Mouse (Mus musculus): ENCODE data around the gene Megf6. TPM values are rescaled to one million over a fixed set of nuclear protein-coding genes. Genes with fewer than 3 reads are reported as not detected.

The Megf6 gene
- polyA plus RNA-seq, 1 experiment from 2014 or later: 14.2 TPM

- H3K27me3 ChIP-seq: no peaks in the 10 kb centered on the region
- WGBS: 60% methylated on average over 7 of the region's 7 CpGs
- no peak for ATAC-seq (replicated peaks; ENCODE audit: low FRiP score)
- H3K4me2 ChIP-seq: no peak overlapping the region
- H3K27ac ChIP-seq: no peak overlapping the region
- no peaks in the 10 kb centered on the region for H3K36me3 ChIP-seq
- peaks cover 24% of the 10 kb centered on the region for H3K4me1 ChIP-seq
- H3K4me3 ChIP-seq (replicated peaks): no peak overlapping the region
- H3K9ac ChIP-seq: no peak overlapping the region
- H3K9me3 ChIP-seq (replicated peaks): no peaks in the 10 kb centered on the region
Observed at GRCm38 (mm10) chr4:154217711-154218350, 47.3 kb downstream of the Megf6 start.

- no peak for ATAC-seq (replicated peaks; ENCODE audit: low FRiP score)
- WGBS: 67% methylated on average over 6 of the region's 6 CpGs
- Histone ChIP-seq H3K9ac (no peak overlapping the region), H3K4me2 (no peak overlapping the region), H3K9me3 (replicated peaks) (no peaks in the 10 kb centered on the region), H3K36me3 (no peaks in the 10 kb centered on the region), H3K4me3 (replicated peaks) (no peak overlapping the region), H3K27me3 (no peaks in the 10 kb centered on the region), H3K27ac (no peak overlapping the region), H3K4me1 (peaks cover 20% of the 10 kb centered on the region)
Observed at GRCm38 (mm10) chr4:154222773-154223172, 52.2 kb downstream of the Megf6 start.

- no peak overlapping the region for H3K4me3 ChIP-seq (replicated peaks)
- H3K4me1 ChIP-seq: peaks cover 19% of the 10 kb centered on the region
- 17% methylated on average over 6 of the region's 6 CpGs for WGBS
- H3K36me3 ChIP-seq: no peaks in the 10 kb centered on the region
- no peak; the same call in 1 of the 2 replicates for ATAC-seq (replicated peaks; ENCODE audit: low FRiP score)
- no peak overlapping the region; the same call in 1 of the 2 replicates for H3K27ac ChIP-seq
- H3K9me3 ChIP-seq (replicated peaks): no peaks in the 10 kb centered on the region
- no peak overlapping the region for H3K9ac ChIP-seq
- no peaks in the 10 kb centered on the region for H3K27me3 ChIP-seq
- H3K4me2 ChIP-seq: no peak overlapping the region
Observed at GRCm38 (mm10) chr4:154224267-154224969, 53.9 kb downstream of the Megf6 start.

GRCm38 (mm10) chr4:154224970-154225309, 54.4 kb downstream of the Megf6 start:
- H3K27me3 ChIP-seq: no peaks in the 10 kb centered on the region
- H3K9ac ChIP-seq: no peak overlapping the region
- no peaks in the 10 kb centered on the region for H3K36me3 ChIP-seq
- no peak overlapping the region; the same call in 1 of the 2 replicates for H3K27ac ChIP-seq
- no peak for ATAC-seq (replicated peaks; ENCODE audit: low FRiP score)
- peaks cover 17% of the 10 kb centered on the region for H3K4me1 ChIP-seq
- H3K4me3 ChIP-seq (replicated peaks): no peak overlapping the region
- H3K4me2 ChIP-seq: no peak overlapping the region
- no peaks in the 10 kb centered on the region for H3K9me3 ChIP-seq (replicated peaks)
- WGBS: 30% methylated on average over 9 of the region's 9 CpGs

- ATAC-seq (replicated peaks; ENCODE audit: low FRiP score): no peak
- Histone ChIP-seq H3K4me1 (peaks cover 29% of the 10 kb centered on the region), H3K27me3 (no peaks in the 10 kb centered on the region), H3K4me3 (replicated peaks) (no peak overlapping the region), H3K36me3 (no peaks in the 10 kb centered on the region), H3K4me2 (no peak overlapping the region), H3K9me3 (replicated peaks) (no peaks in the 10 kb centered on the region), H3K9ac (no peak overlapping the region), H3K27ac (no peak overlapping the region)
- WGBS: 82% methylated on average over 11 of the region's 11 CpGs
Observed at GRCm38 (mm10) chr4:154226678-154227077, 56.1 kb downstream of the Megf6 start.

GRCm38 (mm10) chr4:154228336-154228735, 57.8 kb downstream of the Megf6 start:
- Histone ChIP-seq H3K4me1 (peaks cover 40% of the 10 kb centered on the region), H3K4me3 (replicated peaks) (no peak overlapping the region), H3K4me2 (no peak overlapping the region), H3K9ac (no peak overlapping the region), H3K27ac (no peak overlapping the region), H3K36me3 (no peaks in the 10 kb centered on the region), H3K27me3 (no peaks in the 10 kb centered on the region), H3K9me3 (replicated peaks) (no peaks in the 10 kb centered on the region)
- ATAC-seq (replicated peaks; ENCODE audit: low FRiP score): no peak
- 67% methylated on average over 11 of the region's 11 CpGs for WGBS

- 92% methylated on average over 9 of the region's 9 CpGs for WGBS
- Histone ChIP-seq H3K36me3 (no peaks in the 10 kb centered on the region), H3K9ac (no peak overlapping the region), H3K4me1 (peaks cover 43% of the 10 kb centered on the region), H3K4me3 (replicated peaks) (no peak overlapping the region), H3K9me3 (replicated peaks) (no peaks in the 10 kb centered on the region), H3K27me3 (no peaks in the 10 kb centered on the region), H3K4me2 (no peak overlapping the region), H3K27ac (no peak overlapping the region)
- no peak for ATAC-seq (replicated peaks; ENCODE audit: low FRiP score)
Observed at GRCm38 (mm10) chr4:154229569-154229968, 59.0 kb downstream of the Megf6 start.

GRCm38 (mm10) chr4:154231380-154231779, 60.9 kb downstream of the Megf6 start:
- Histone ChIP-seq H3K4me2 (no peak overlapping the region), H3K4me3 (replicated peaks) (no peak overlapping the region), H3K36me3 (no peaks in the 10 kb centered on the region), H3K27ac (no peak overlapping the region), H3K4me1 (peaks cover 46% of the 10 kb centered on the region), H3K9ac (no peak overlapping the region), H3K27me3 (no peaks in the 10 kb centered on the region), H3K9me3 (replicated peaks) (no peaks in the 10 kb centered on the region)
- 61% methylated on average over 7 of the region's 7 CpGs for WGBS
- ATAC-seq (replicated peaks; ENCODE audit: low FRiP score): no peak

- H3K4me3 ChIP-seq (replicated peaks): no peak overlapping the region
- no peak for ATAC-seq (replicated peaks; ENCODE audit: low FRiP score)
- H3K27ac ChIP-seq: no peak overlapping the region
- 66% methylated on average over 4 of the region's 4 CpGs for WGBS
- H3K36me3 ChIP-seq: no peaks in the 10 kb centered on the region
- no peak overlapping the region for H3K4me2 ChIP-seq
- H3K9ac ChIP-seq: no peak overlapping the region
- H3K27me3 ChIP-seq: no peaks in the 10 kb centered on the region
- H3K4me1 ChIP-seq: peaks cover 55% of the 10 kb centered on the region
- H3K9me3 ChIP-seq (replicated peaks): no peaks in the 10 kb centered on the region
Observed at GRCm38 (mm10) chr4:154232295-154232694, 61.8 kb downstream of the Megf6 start.

GRCm38 (mm10) chr4:154236001-154236400, 65.5 kb downstream of the Megf6 start:
- H3K4me3 ChIP-seq (replicated peaks): no peak overlapping the region
- no peaks in the 10 kb centered on the region for H3K36me3 ChIP-seq
- 46% methylated on average over 3 of the region's 3 CpGs for WGBS
- H3K4me1 ChIP-seq: peaks cover 61% of the 10 kb centered on the region
- no peaks in the 10 kb centered on the region for H3K9me3 ChIP-seq (replicated peaks)
- H3K27ac ChIP-seq: peak overlapping the region; percentile 64
- no peak overlapping the region for H3K4me2 ChIP-seq
- ATAC-seq (replicated peaks; ENCODE audit: low FRiP score): peak; percentile 70
- no peak overlapping the region for H3K9ac ChIP-seq
- H3K27me3 ChIP-seq: no peaks in the 10 kb centered on the region; the same call in 1 of the 2 replicates

- WGBS: 11% methylated on average over 10 of the region's 10 CpGs
- Histone ChIP-seq H3K4me2 (peak overlapping the region; percentile 48), H3K36me3 (no peaks in the 10 kb centered on the region), H3K9me3 (replicated peaks) (no peaks in the 10 kb centered on the region), H3K27ac (peak overlapping the region; percentile 64), H3K9ac (no peak overlapping the region), H3K27me3 (no peaks in the 10 kb centered on the region; the same call in 1 of the 2 replicates), H3K4me3 (replicated peaks) (peak overlapping the region; percentile 20; the same call in 1 of the 2 replicates), H3K4me1 (peaks cover 52% of the 10 kb centered on the region)
- 0 out of 2 replicates have a peak, but pooled peaks have one; percentile 15 for ATAC-seq (replicated peaks; ENCODE audit: low FRiP score)
Observed at GRCm38 (mm10) chr4:154236893-154237292, 66.4 kb downstream of the Megf6 start.

GRCm38 (mm10) chr4:154237306-154237705, 66.8 kb downstream of the Megf6 start:
- H3K4me2 ChIP-seq: peak overlapping the region; percentile 48
- H3K36me3 ChIP-seq: no peaks in the 10 kb centered on the region
- no peak overlapping the region for H3K9ac ChIP-seq
- no peaks in the 10 kb centered on the region; the same call in 1 of the 2 replicates for H3K27me3 ChIP-seq
- peak overlapping the region; percentile 20 for H3K4me3 ChIP-seq (replicated peaks)
- WGBS: 3% methylated on average over 9 of the region's 9 CpGs
- ATAC-seq (replicated peaks; ENCODE audit: low FRiP score): peak; percentile 62
- H3K27ac ChIP-seq: peak overlapping the region; percentile 64
- H3K4me1 ChIP-seq: peaks cover 48% of the 10 kb centered on the region
- H3K9me3 ChIP-seq (replicated peaks): no peaks in the 10 kb centered on the region

Measured in kidney, embryonic 15.5 days (tissue).